Mouse (Mus musculus): ENCODE data around the gene Tgfbrap1.
"Not testable (repeated sequence)": the region's sequence is repeated elsewhere in the genome, so short reads cannot be mapped to it uniquely, and the experiment has no call there.

The Tgfbrap1 gene

DNA sequence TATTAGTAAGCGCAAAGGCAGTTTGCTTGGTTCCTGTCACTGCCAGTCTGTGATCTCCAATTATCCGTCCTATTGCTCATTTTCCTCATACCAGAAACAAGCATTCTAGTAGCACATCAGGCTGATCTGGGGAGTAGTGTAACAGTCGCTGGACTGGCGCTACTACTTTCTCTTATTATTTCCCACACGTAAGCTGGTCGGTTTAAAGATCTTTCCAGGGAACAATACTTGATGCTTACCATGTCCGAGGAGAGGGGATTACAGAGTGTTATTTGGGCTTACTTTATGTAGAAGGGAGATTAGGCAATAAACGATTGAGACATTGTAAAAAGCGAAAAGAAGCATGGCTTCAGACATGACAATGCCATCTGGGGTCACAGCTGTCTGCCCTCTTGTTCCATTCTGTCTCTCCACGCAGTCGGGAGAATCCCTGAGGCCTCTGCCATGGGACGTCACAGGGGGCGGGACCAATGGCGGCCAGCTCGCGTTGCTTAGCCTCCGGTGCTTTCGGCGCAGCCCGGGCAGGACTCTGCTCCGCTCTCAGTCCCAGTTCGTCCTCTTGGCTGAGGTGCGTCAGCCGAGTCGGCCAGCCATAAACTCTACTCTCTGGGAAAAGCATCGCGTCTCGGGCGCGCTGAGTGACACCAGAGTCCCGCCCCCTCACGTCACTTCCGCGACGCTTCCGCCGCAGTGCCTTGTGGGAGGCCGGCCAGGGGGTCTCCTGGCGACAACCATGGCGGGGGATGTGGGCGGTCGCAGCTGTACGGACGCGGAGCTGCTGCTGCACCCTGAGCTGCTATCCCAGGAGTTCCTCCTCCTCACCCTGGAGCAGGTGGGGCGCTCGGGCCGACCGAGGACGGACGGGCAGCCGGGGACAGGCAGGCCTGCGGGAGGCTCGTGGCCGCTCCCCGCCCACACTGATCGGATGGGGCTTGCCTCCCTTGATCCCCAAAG is at the start of gene Tgfbrap1, which contains the start of gene AI597479:
Gene Tgfbrap1, minus strand, starts transcription at position 607 of the 954 bp plus-strand sequence.
Gene AI597479, plus strand, starts transcription at position 680 of the 954 bp plus-strand sequence.
- DNase-seq (ENCODE audit: low spot score), result peak; percentile 91

DNA sequence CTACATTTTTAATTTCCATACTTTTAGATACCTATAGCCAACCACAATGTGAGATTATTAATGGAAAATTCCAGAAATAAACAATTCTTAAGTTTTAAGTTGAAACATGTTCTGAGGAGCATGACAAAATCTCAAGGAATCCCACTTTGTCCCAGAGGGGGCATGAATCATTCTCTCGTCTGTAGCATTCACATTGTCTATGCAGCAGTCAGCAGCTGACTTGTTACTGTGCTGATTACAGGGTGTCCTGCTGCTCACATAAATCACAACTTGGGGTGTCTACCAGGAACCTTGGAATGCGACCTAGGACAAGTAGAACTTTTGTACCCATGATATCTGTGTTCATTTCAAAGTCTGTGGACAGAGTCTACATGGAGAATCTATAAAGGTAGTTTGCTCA is 49.0 kb upstream of the Tgfbrap1 start:
- no peak for DNase-seq (ENCODE audit: low spot score)

DNA sequence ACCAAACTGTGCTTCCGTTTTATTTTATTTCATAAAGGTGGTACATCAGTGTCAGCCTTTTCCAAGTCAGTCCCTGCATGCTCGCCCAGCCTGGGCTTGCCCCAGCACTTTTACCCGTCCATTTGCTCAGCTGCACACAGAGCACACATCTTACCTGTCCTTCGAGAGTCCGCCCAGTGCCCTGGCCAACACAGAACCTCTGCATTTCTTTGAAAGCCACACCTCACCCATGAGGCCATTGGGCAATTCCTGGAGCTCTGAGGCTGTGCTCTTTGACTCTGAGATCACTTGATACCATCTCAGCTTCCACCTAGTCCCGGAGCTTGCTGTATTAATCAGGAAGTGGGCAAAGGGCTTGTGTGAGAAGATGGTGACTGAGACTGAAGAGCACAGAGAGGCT is 47.0 kb upstream of the Tgfbrap1 start:
- DNase-seq (ENCODE audit: low spot score), result no peak

DNA sequence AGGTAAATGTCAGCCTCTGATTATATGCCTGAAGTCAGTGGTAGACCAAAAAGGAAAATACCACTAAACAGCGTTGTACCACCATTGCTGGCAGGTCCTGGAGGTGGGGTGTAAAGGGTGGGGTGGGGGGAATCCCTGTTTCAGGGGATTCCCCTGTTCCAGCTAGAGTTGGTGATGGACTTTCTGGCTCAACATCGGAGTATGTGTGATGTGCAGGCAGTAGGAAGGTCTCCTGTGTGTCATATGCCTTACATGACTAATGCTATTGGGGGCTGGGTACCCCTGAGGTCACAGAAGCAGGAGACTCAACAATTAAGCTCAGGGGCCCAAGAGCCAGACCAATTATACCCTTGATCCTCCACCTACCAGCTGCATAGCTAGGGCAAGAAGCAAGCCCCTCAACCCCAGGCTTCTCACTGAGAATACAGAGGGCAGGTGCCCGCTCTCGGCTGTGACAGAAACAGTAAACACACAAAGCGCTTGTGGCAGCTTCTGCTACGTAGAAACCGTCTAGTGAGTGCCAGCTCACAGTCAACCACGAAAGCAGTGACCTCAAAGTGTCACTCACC is 46.0 kb upstream of the Tgfbrap1 start:
- no peak for DNase-seq (ENCODE audit: low spot score)

DNA sequence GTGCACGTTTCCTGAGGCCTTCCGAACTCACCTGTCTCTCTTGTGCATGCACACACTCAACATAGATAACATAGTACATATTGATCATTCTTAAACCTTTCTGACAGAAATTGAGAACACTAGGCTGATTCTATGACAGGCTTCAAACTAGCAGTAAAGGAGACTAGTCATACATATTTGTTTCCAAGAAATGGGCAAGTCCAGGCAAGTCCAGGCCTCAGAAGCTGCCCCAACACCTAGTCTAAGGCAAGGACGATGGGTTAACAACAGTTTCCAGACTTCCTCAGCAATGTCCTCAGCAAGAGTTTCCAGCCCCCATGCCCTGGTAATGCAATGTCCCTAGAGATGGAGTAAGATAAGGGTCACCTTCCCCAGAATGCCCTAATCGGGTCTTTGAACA is 45.4 kb upstream of the Tgfbrap1 start:
- DNase-seq (ENCODE audit: low spot score), result no peak

DNA sequence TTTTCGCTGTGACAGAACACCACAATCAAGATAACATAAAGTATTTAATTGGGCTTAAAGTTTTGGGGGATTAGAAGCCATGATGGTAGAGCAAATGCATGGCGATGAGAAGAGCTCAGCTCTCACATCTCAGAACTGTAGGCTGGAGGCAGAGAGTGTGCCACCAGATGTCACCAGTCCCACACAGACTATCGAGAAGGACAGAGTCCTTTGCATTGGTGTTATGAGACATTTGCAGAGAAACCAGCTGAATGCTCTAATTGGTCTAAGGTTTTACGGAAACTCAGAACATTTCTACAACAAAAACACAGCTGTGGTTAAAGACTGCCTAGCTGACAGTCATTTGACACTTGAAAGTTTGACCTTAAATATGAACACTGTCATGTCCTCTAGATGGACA is 44.8 kb upstream of the Tgfbrap1 start:
- DNase-seq (ENCODE audit: low spot score), result no peak

DNA sequence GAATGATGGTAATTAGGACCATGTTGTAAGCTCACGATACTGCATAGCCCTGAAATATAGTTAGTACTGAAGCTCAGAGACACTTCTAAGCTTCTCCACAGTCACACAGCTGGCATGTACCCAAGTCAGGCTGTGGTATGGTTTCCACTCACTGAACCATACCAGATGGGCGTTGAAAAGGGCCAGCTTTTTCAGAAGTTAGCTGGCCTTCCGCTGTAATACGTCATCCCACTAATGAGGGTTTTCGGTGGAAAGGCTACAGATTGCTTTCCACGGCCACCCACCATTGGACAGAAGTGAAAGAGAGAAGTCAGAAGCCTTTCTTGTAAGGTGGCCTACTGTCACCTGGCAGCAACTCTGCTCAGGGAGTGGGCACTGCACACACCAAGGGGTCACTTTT is 44.4 kb upstream of the Tgfbrap1 start:
- no peak for DNase-seq (ENCODE audit: low spot score)

DNA sequence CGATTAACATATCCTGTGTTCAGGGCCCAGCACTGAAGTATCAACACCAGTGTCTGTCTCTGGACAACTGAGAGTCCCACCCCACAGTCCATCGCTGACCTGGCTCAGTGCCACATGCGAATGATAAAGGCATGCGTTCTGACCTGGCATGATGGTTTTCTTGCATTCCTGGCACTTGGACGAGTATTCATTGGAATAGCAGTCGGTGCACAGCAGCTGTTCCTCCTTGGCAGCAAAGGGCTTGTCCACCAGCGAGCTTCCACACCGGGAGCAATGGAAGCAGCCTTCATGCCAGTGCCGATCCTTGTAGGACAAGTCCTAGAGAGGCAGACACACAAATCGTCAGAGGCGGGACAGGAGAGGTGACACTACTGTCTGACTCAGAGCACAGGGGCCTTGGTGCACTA is 43.1 kb upstream of the Tgfbrap1 start:
- DNase-seq (ENCODE audit: low spot score), result peak; percentile 9

DNA sequence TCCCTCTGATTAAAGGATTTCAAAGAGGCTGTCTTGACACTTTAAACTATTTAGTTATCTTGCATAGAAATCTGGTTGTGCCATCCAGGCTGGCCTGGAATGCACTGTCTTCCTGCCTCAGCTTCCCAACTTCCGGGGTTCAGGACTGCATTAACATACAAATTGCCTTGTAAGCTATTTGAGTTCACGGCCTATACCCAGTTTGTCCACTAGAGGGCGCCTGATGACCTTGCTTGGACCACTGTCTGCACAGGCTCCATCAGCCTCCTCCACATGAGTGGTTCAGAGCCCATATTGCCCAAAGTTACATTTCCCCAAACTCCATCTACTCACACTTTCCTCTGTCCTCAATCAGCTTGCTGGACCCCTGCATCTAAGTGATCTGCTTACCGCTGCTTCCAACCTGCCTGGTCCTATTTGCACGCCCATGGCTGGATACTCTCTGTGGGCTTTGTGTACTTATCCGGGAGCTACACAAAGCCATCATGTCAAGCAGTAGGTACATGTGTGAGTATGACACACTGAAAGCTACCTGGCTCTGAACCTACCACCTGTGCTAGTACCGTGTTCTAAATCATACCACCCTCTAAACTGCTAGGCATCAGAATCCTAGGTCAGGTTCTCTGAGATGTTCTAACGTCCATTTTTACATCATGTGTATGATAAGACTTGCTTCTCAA is 41.3 kb upstream of the Tgfbrap1 start:
- peak; percentile 89 for DNase-seq (ENCODE audit: low spot score)

DNA sequence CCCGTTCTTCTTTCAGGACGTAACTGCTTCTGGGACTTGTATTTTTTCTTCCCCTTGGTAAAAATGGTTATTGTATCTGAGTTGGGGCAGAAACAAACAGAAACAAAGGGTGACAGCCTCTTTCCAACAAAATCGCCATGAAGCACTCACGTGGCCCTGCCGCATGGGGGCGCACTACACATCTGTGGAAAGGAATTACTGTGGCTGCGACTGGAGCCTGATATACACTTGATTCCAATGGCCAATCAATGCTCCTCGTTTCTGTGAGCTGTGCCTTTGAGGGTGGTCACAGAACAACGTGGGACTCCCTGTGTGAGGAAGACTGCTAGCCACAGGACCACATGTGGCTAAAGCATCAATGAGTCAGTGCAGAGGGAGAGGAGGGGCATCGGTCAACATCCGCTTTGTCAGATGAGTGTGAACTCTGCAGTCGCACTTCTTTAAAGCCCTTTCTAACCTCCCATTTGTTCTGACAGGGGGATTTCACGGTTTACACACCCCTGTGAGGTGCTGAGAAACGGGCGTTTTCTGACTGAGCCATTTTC is 39.9 kb upstream of the Tgfbrap1 start:
- DNase-seq (ENCODE audit: low spot score), result no peak

DNA sequence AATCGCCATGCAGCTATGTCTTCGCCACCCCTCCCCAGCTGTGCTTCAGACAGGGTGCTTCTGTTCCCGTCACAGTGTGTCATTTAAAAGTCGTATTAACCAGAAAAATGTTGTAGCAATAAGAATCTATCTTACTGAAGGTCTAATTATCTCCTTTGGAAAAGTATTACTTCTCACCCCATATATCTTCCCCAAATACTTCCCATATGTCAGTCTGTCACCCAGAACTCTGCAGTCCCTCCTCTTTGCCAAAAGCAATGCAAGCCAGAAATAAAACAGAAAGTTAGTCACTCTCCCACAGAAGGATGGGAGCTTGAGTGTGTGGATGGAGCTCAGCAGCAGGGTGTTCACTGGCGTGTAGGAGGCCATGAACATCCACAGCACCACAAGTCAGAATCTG is 38.9 kb upstream of the Tgfbrap1 start:
- DNase-seq (ENCODE audit: low spot score), result no peak

DNA sequence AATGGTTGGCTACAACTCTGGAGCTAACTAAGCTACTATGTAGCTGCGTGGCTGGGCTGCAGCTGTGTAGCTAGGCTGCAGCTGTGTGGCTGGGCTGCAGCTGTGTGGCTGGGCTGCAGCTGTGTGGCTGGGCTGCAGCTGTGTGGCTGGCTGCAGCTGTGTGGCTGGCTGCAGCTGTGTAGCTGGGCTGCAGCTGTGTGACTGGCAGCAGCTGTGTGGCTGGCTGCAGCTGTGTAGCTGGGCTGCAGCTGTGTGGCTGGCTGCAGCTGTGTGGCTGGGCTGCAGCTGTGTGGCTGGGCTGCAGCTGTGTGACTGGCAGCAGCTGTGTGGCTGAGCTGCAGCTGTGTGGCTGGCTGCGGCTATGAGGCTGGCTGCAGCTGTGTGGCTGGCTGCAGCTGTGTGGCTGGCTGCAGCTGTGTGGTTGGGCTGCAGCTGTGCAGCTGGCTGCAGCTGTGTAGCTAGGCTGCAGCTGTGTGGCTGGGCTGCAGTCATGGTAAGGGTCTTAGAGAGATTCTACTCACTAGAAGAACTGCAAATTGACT is 38.1 kb upstream of the Tgfbrap1 start:
- DNase-seq (ENCODE audit: low spot score), result not testable (repeated sequence)

DNA sequence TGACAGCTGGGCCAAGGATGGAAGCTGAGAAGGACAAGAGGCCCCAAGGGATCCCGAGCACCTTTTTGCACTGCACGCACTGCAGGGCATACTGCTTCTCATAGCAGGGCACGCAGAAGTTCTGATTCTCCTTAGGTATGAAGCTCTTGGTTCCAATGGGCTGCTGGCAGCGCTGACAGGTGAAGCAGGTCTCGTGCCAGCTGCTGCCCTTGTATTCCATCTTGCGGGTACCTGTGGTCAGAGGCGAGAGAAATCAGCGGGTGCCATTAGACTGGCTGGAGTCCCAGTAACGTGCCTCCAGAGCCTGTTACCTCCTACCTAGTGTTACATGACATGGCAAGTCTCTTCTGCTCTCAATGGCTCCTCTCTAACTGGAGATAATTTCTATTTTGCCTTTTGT is 33.2 kb upstream of the Tgfbrap1 start:
- no peak for DNase-seq (ENCODE audit: low spot score)

DNA sequence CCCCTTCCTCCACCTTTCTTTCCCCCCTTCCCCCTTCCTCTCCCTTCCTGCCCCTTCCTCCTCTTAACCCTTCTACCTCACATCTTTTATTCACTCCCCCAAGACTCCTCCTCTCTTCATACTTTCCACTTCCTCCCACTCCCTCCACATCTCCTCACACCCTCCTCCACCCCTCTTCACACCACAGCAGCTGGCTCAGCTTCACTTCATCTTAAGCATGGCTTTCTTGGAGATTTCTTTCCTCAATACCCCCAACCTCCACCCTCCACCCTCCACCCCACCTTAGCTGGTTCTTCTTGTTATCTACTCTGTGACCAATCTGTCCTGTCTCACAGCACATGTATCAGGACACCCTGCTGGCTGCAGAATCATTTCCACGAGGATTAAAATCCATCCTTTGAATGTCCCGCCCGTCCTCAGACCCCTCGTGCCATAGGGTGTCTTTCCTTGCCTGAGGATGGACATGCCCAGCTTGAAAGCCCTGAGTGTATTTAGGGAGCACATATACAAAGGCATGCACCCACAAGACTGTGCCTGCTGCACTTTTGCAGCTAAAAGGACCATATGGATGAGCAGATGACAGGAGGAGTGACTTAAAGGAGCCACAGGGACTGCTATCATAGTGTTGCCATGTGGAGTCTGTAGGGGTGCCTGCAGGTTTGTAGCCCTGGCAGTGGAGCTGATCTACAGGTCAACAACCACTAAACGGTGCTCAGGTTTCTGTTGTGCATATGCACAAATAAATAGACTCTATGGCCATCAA is 32.0 kb upstream of the Tgfbrap1 start:
- DNase-seq (ENCODE audit: low spot score), result no peak

DNA sequence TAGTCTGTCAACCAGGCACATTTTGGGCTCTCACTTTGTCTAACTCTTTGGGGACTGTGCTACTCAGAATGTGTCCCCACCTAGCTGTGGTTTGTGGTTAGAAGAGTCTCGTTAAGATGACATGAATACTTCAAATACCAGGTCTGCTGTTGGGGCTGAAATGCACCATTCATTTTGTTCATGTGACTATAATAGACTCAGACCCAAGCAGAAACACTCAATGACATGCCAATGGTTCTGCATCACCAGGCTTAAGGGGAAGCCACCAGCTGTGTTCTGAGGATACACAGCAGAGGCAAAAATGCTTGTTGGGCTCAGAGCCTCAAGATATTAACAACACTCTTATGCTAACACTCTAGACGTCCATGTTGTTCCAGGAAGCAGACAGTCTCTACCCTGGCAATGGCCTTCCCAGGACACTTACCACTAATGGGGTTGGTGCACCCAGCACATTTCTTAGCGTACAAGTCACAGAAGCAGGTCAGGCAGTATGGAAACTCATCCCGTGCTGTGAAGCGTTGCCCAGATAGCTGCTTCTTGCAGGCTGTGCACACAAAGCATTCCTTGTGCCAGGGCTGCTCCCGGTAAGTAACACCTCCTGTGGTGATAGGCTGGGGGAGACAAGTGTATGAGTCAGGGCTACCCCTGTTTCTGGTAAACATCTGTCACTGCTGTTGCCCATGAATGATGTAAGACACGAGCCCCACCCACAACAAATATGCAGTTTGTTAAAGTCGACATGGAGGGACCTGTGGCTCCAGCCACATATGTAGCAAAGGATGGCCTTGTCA is 29.6 kb upstream of the Tgfbrap1 start:
- no peak for DNase-seq (ENCODE audit: low spot score)

DNA sequence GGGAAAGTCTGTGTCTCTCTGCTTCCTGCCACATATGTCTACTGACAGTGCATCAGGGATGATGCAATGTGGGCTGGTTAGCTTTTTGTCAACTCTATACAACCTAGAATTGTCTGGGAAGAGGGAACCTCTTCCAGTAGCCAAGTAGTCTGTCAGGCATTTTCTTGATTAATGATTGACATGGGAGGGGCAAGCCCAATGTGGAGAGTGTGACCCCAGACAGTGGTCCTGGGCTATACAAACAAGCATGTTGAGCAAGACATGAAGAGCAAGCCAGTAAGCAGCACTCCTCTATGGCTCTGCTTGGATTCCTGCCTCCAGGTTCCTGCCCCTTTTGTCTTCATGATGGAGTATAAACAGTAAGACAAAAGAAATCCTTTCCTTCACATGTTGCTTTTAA is 28.8 kb upstream of the Tgfbrap1 start:
- DNase-seq (ENCODE audit: low spot score), result no peak

DNA sequence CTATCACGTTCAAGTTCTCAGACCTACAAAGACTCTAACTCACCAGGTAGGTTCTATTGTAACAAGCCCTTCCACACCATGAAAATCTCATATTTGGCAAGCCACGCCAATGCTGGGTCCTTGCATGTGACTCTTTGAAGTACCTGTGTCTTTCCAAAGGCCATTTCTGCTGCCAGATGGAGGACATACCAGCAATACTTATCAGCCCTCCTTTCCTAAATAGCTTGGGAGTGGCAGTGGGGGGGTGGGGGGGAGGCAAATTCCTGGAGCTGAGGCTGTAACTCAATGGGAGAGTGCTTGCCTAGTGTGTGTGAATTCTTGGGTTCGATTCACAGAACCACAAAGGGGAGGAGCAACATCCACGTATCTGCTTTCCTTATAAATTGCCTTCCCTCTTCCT is 26.3 kb upstream of the Tgfbrap1 start:
- no peak for DNase-seq (ENCODE audit: low spot score)

DNA sequence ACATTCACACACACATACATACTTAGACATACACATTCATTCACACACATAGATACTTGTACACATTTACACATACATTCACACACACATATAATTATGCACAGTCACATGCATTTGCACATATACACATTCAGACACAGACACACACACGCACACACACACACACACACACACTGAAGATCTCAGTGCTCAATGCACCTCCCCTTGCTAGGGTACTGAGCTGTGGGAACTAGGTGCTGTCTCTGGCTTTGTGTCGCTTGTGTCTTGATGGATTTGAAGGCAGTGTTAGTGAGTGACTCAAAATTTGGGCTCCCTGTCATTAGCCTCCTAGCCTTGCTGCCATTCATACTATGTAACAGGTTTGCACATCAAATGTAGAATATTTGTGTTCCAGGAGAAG is 24.2 kb upstream of the Tgfbrap1 start:
- no peak for DNase-seq (ENCODE audit: low spot score)

DNA sequence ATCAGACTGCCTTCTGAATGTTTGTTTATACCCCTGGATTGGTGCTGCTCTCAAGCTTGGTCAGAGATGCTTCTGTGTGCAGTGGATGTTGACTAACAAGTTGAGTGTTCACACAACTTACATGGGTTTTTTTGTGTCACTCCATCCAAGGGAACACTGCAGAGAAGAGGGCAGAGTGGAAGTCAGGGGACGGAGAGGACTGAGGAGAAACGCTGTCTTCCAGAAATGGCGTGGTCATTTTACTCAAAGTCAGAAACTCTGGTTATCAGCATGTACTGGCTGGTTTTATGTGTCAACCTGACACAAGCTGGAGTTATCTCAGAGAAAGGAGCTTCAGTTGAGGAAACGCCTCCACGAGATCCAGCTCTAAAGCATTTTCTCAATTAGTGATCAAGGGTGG is 22.5 kb upstream of the Tgfbrap1 start:
- DNase-seq (ENCODE audit: low spot score), result no peak

DNA sequence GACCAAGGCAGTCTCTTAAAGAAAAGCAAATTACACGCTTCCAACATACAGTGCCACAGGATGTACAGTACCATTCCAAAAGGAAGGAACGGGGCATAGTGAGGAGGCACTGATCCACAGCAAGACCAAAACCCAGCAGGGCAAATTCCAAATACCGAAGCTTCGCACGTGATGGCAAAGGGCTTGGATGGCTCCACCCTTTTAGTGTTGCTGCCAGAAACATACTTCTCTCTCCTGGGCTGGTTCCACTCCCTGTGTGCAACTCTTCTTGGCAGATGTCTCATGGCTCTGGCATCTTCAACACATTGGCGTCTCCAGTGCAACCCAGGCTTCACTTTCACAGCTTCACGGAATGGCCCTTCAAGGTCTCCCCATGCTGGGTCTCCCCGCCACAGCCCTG is 19.0 kb upstream of the Tgfbrap1 start:
- no peak for DNase-seq (ENCODE audit: low spot score)

DNA sequence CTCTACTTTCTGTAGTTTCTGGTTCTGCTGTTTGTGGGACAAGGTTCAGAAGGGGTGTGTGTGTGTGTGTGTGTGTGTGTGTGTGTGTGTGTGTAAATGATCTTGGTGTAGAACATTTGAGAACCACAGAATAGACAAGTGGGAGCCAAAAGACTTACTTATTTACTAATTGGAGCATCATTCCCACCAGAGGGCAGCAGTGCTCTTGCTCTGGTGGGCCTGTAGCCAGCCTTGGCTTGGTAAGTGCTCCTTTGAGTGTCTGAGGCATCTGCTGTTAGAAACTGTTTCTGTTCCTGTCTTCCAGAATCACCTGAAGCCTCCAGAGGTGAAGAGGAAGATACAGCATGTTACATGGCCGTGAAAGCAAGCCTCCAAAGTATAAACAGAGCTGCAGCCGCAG is 14.4 kb upstream of the Tgfbrap1 start:
- peak; percentile 38 for DNase-seq (ENCODE audit: low spot score)
